25 mouse cellular contexts compared by ENCODE assay signal in the genomic region with DNA sequence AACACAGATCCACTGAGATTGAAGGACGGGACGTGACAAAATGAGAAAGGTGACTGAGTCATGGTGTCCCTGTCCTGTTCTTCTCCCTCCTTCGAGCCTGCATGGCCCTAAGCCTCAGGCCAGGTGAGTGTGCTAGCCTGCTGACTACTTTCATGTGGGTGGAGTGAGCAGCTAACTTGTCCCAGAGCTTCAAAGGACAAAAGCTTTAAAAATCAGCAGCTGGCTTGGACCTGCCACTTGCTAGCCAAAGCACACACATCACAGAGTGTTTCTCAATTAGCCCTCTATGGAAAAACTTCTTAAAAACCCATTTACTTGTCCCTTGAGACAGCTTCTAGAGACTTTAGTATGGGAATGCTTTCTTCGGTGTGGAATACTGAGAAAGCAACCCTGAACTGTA. TPM values are rescaled to one million over a fixed set of nuclear protein-coding genes. Genes with fewer than 3 reads are reported as not detected.
DNase-seq lines count a peak whose midpoint lies in the region; ATAC-seq and TF ChIP-seq lines count a peak whose summit lies in the region.
"Had no signal": no experiment of that assay in that cellular context is flagged by ENCODE, and none has a peak within 500 bp of the region (broad histone marks: within the 10 kb centered on the region; RNA-seq: fewer than 3 reads in every experiment).

No protein-coding gene starts in this region.

- no peaks in the 10 kb centered on the region for H3K9me3 ChIP-seq in hindbrain, postnatal 0 days (ENCODE audit: low read length)
- H3K9me3 ChIP-seq in hindbrain, embryonic 14.5 days (ENCODE audit: control insufficient read depth, low read length) = no peaks in the 10 kb centered on the region
- H3K9me3 ChIP-seq in limb, embryonic 14.5 days (ENCODE audit: control insufficient read depth, low read length) = no peaks in the 10 kb centered on the region
- H3K9me3 ChIP-seq: embryonic facial prominence, embryonic 13.5 days; hindbrain, embryonic 10.5 days; hindbrain, embryonic 15.5 days had no signal

- 80% methylated on average over 4 of the region's 4 CpGs for WGBS in hindbrain, postnatal 0 days
- WGBS in hindbrain, embryonic 14.5 days = 84% methylated on average over 4 of the region's 4 CpGs
- 71% methylated on average over 4 of the region's 4 CpGs for WGBS in limb, embryonic 14.5 days

- peak overlapping the region; percentile 49 for H3K27ac ChIP-seq in hindbrain, postnatal 0 days
- no peak overlapping the region for H3K27ac ChIP-seq in hindbrain, embryonic 14.5 days
- H3K27ac ChIP-seq in limb, embryonic 14.5 days (replicated peaks; ENCODE audit: low read depth, low read length) = no peak overlapping the region
- H3K27ac ChIP-seq: gastrocnemius, adult 2 months; hindbrain, embryonic 10.5 days had no signal

- H3K4me2 ChIP-seq in hindbrain, postnatal 0 days (ENCODE audit: low read depth, low read length) = no peak overlapping the region
- H3K4me2 ChIP-seq in hindbrain, embryonic 14.5 days (replicated peaks) = no peak overlapping the region
- no peak overlapping the region for H3K4me2 ChIP-seq in limb, embryonic 14.5 days (replicated peaks; ENCODE audit: low read depth, low read length, severe bottlenecking)
- H3K4me2 ChIP-seq: heart, embryonic 11.5 days had no signal

- H3K4me3 ChIP-seq in hindbrain, postnatal 0 days (ENCODE audit: low read length) = no peak overlapping the region
- H3K4me3 ChIP-seq in hindbrain, embryonic 14.5 days (replicated peaks; ENCODE audit: low read length) = no peak overlapping the region
- no peak overlapping the region for H3K4me3 ChIP-seq in limb, embryonic 14.5 days (replicated peaks; ENCODE audit: low read length)
- H3K4me3 ChIP-seq: embryonic facial prominence, embryonic 13.5 days; gastrocnemius, adult 2 months; hindbrain, embryonic 10.5 days; hindbrain, embryonic 15.5 days had no signal

- peak; percentile 77 for DNase-seq in heart, adult 11 months
- no peak for DNase-seq in heart, postnatal 14 days
- peak; percentile 15 for DNase-seq in hindbrain, postnatal 0 days (ENCODE audit: low spot score)
- no peak for DNase-seq in hindbrain, embryonic 14.5 days (ENCODE audit: low spot score)
- DNase-seq in limb, embryonic 14.5 days (ENCODE audit: low spot score) = peak; percentile 45
- no peak for DNase-seq in kidney, adult 9 months
- DNase-seq: adrenal gland, adult 2 months; cerebellum, adult 18-20 months; cerebellum, adult 9-10 months; cerebellum, postnatal 14 days; gastrocnemius, adult 2 months; gastrocnemius, postnatal 14 days; heart, adult 18-20 months; heart, postnatal 36 days; kidney, adult 18-20 months had no signal

- no peak overlapping the region for H3K9ac ChIP-seq in hindbrain, postnatal 0 days (replicated peaks; ENCODE audit: low read length)
- H3K9ac ChIP-seq in hindbrain, embryonic 14.5 days = no peak overlapping the region
- H3K9ac ChIP-seq in limb, embryonic 14.5 days (ENCODE audit: low read depth, low read length, severe bottlenecking) = no peak overlapping the region
- H3K9ac ChIP-seq: embryonic facial prominence, embryonic 13.5 days; forebrain, postnatal 0 days; hindbrain, embryonic 15.5 days had no signal

- H3K4me1 ChIP-seq in hindbrain, postnatal 0 days (ENCODE audit: insufficient read depth, low read length) = no peaks in the 10 kb centered on the region; the same call in 1 of the 2 replicates
- H3K4me1 ChIP-seq in hindbrain, embryonic 14.5 days (replicated peaks; ENCODE audit: control insufficient read depth, insufficient read depth, low read length) = no peaks in the 10 kb centered on the region
- H3K4me1 ChIP-seq in limb, embryonic 14.5 days (ENCODE audit: control insufficient read depth, insufficient read depth, low read length) = 0 out of 2 replicates have a peak, but pooled peaks cover 6% of the 10 kb centered on the region
- H3K4me1 ChIP-seq: hindbrain, embryonic 10.5 days had no signal

- no peak for TF ChIP-seq POLR2A in limb, embryonic 14.5 days (IDR thresholded peaks at IDR 0.05; ENCODE audit: borderline replicate concordance, extremely low read depth, insufficient read depth, insufficient read length)

- ATAC-seq in hindbrain, postnatal 0 days = no peak
- no peak for ATAC-seq in hindbrain, embryonic 14.5 days (ENCODE audit: low FRiP score)
- 0 out of 2 replicates have a peak, but pooled peaks have one; percentile 50 for ATAC-seq in limb, embryonic 14.5 days (ENCODE audit: low FRiP score, low read depth)
- ATAC-seq: CD4-positive, CD25-positive, alpha-beta regulatory T cell, adult 4 months; forebrain, embryonic 14.5 days; inflammation-experienced regulatory T-cells, adult 6 months; intestine, embryonic 16.5 days had no signal

- H3K27me3 ChIP-seq in hindbrain, postnatal 0 days (ENCODE audit: insufficient read depth, low read length) = no peaks in the 10 kb centered on the region
- H3K27me3 ChIP-seq in hindbrain, embryonic 14.5 days (ENCODE audit: control insufficient read depth, insufficient read depth, low read length) = no peaks in the 10 kb centered on the region
- no peaks in the 10 kb centered on the region for H3K27me3 ChIP-seq in limb, embryonic 14.5 days (ENCODE audit: control insufficient read depth, insufficient read depth, low read length)
- H3K27me3 ChIP-seq: embryonic facial prominence, embryonic 13.5 days; hindbrain, embryonic 15.5 days had no signal

- no peaks in the 10 kb centered on the region for H3K36me3 ChIP-seq in hindbrain, postnatal 0 days (ENCODE audit: insufficient read depth, low read length)
- no peaks in the 10 kb centered on the region for H3K36me3 ChIP-seq in hindbrain, embryonic 14.5 days (replicated peaks; ENCODE audit: control insufficient read depth, insufficient read depth)
- no peaks in the 10 kb centered on the region for H3K36me3 ChIP-seq in limb, embryonic 14.5 days (ENCODE audit: control insufficient read depth, insufficient read depth, low read length)
- H3K36me3 ChIP-seq: embryonic facial prominence, embryonic 13.5 days; hindbrain, embryonic 10.5 days; hindbrain, embryonic 15.5 days had no signal

- intact Hi-C loops in heart, postnatal 14 days (cut with DNase I) = no loop called here

- no peak for TF ChIP-seq CTCF in hindbrain, postnatal 0 days (IDR thresholded peaks at IDR 0.05; ENCODE audit: low read depth)

RNA-seq across cellular contexts. Expression of gene Arhgef33, which starts 5.2 kb away (rescaled TPM):
- under 1 TPM in 1 of 2 experiments, not detected in 1; 0.39 TPM for total RNA-seq in heart, postnatal 14 days (2021)
- total RNA-seq in hindbrain, postnatal 0 days (2014; rRNA removed) = 28.4 and 38.2 TPM in 2 replicates
- polyA plus RNA-seq in hindbrain, postnatal 0 days (2015; fragmentation: Nextera tagmentation; extraction: Ambion mirVana) = 9.0 and 11.1 TPM in 2 replicates
- polyA plus RNA-seq in hindbrain, embryonic 14.5 days (2014; fragmentation: Nextera tagmentation; extraction: Ambion mirVana) = 1.5 and 2.6 TPM in 2 replicates
- polyA plus RNA-seq in limb, embryonic 14.5 days (2012; rRNA removed) = 0.85 and 1.1 TPM in 2 replicates
- 1.4 and 2.6 TPM in 2 replicates for polyA plus RNA-seq in limb, embryonic 14.5 days (2014; fragmentation: Nextera tagmentation; extraction: Ambion mirVana)
- total RNA-seq: gastrocnemius, adult 2 months had no signal
- polyA plus RNA-seq: C2C12; CD4-positive, CD25-positive, alpha-beta regulatory T cell, adult 4 months had no signal

RNA-seq across cellular contexts. Expression of gene Dhx57, which starts 22.1 kb away (rescaled TPM):
- 1 to 10 TPM; 8.2 to 9.7 TPM for total RNA-seq in heart, postnatal 14 days (2021)
- total RNA-seq in hindbrain, postnatal 0 days (2014; rRNA removed) = 51.2 and 54.3 TPM in 2 replicates
- 30.0 and 31.5 TPM in 2 replicates for polyA plus RNA-seq in hindbrain, postnatal 0 days (2015; fragmentation: Nextera tagmentation; extraction: Ambion mirVana)
- polyA plus RNA-seq in hindbrain, embryonic 14.5 days (2014; fragmentation: Nextera tagmentation; extraction: Ambion mirVana) = 51.3 and 61.0 TPM in 2 replicates
- 41.7 and 45.2 TPM in 2 replicates for polyA plus RNA-seq in limb, embryonic 14.5 days (2012; rRNA removed)
- polyA plus RNA-seq in limb, embryonic 14.5 days (2014; fragmentation: Nextera tagmentation; extraction: Ambion mirVana) = 21.1 and 25.2 TPM in 2 replicates

RNA-seq across cellular contexts. Expression of gene Morn2, which starts 22.4 kb away (rescaled TPM):
- 10 to 100 TPM; 10.0 to 12.5 TPM for total RNA-seq in heart, postnatal 14 days (2021)
- 13.4 and 17.1 TPM in 2 replicates for total RNA-seq in hindbrain, postnatal 0 days (2014; rRNA removed)
- 54.5 and 56.3 TPM in 2 replicates for polyA plus RNA-seq in hindbrain, postnatal 0 days (2015; fragmentation: Nextera tagmentation; extraction: Ambion mirVana)
- 58.1 and 64.2 TPM in 2 replicates for polyA plus RNA-seq in hindbrain, embryonic 14.5 days (2014; fragmentation: Nextera tagmentation; extraction: Ambion mirVana)
- polyA plus RNA-seq in limb, embryonic 14.5 days (2012; rRNA removed) = 6.5 and 11.8 TPM in 2 replicates
- polyA plus RNA-seq in limb, embryonic 14.5 days (2014; fragmentation: Nextera tagmentation; extraction: Ambion mirVana) = 19.3 and 21.1 TPM in 2 replicates

Comparison
In these comparisons a context has a peak if more than half of its experiments do, and no peak if none do; other contexts are left out.
1. DNase-seq: peak in heart, adult 11 months (single experiment), hindbrain, postnatal 0 days (single experiment) and limb, embryonic 14.5 days (single experiment); none in heart, postnatal 14 days (0 of 2), hindbrain, embryonic 14.5 days (single experiment) and kidney, adult 9 months (single experiment).